Mouse (Mus musculus) fat pad, adult 2 months (tissue): ENCODE results near the gene Rab11fip2.

ENCODE experiments used
- DNase-seq: peaks from one replicate; pipeline ENCODE4 v3.0.0-alpha.2; 2011; ENCODE audit warnings: low read depth, low spot score; ENCODE audit errors: extremely low read depth

The Rab11fip2 gene

DNA sequence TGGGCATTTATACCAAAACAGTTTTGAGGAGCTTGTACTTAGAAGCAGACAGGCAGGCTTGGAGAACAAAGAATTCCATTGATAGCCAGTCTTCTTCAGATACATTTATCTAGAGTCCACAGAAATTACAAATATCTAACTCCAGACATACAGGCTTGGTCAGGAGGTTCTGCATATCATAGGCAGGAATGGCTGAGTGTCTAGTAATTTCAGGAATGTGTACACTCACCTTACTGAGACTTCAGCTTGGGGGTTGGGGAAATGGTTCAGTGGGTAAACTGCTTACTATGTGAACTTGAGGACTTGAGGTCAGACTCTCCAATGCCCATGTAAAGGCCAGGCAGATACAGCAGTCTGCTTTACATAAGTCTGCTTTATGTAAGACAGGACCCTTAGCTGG, 81.0 kb downstream of the Rab11fip2 start:
- DNase-seq = no peak

DNA sequence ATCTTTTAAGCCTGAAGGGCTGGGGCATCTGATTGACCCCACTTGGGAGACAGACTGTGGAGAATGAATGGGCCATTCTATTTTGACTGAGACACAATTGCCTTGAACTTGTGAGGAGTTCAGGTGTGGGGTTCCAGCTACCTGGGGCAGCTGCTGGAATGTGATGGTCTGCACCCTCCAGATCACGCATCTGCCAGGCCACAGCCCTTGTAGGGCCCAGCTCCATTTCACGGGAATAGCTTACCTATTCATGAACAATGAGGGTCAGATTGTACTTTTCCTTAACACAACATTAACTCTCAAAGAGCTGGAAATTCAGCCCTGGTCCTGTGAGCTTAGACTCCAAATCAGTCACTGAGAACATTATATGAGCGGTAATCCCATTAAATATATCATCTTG, 82.7 kb downstream of the Rab11fip2 start:
- DNase-seq = no peak

DNA sequence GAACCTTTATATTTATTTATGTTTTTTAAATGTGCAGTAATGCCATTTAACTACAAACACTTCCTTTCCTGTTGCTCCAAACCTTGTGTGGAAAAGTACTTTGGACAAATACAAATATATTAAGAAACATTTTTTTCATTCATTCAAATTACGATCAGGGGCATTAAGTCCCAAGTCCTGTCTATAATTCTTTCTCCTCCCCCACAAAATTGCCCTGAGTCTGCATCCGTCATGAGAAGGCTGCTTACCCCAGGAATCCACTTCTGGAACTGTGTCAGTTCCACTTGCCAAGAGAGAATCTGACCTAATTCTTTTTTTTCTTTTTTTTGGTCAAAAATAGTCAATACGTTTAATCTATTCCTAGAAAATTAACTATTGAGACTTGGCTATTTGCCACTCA, 90.4 kb downstream of the Rab11fip2 start:
- no peak for DNase-seq
